Mouse (Mus musculus) neural tube, embryonic 14.5 days (tissue): Measurements from ENCODE around the gene Dhrs13. TPM values are rescaled to one million over a fixed set of nuclear protein-coding genes. Genes with fewer than 3 reads are reported as not detected.
A peak's percentile ranks its signal among the peaks of the same experiment; 100 is the strongest.

ENCODE experiments used
- ATAC-seq: fragments of 200-750 bp; cut with Nextera tagmentation; 2 replicates; pipeline ENCODE4 v1.8.0; 2017; ENCODE audit warnings: low read depth, mild to moderate bottlenecking, moderate TSS enrichment, moderate library complexity
- H3K27ac ChIP-seq: fragments of 300-500 bp; sonication (generic); 2 replicates; pipeline ENCODE4 v1.5.1; 2014; ENCODE audit warnings: low read depth, mild to moderate bottlenecking, control low read depth, low read length, moderate library complexity, mixed read lengths
- H3K27me3 ChIP-seq: fragments of 300-500 bp; sonication (generic); 2 replicates; pipeline ENCODE4 v1.6.1; 2014; ENCODE audit warnings: low read length; ENCODE audit not compliant: control insufficient read depth, insufficient read depth
- H3K36me3 ChIP-seq: fragments of 300-500 bp; sonication (generic); 2 replicates; pipeline ENCODE4 v1.6.1; 2014; ENCODE audit warnings: low read length, mixed read lengths; ENCODE audit not compliant: control insufficient read depth, insufficient read depth
- H3K4me1 ChIP-seq: fragments of 300-500 bp; sonication (generic); 2 replicates; pipeline ENCODE4 v1.6.1; 2014; ENCODE audit warnings: low read length; ENCODE audit not compliant: control insufficient read depth, insufficient read depth
- H3K4me2 ChIP-seq: fragments of 300-500 bp; sonication (generic); 2 replicates; pipeline ENCODE4 v1.6.1; 2014; ENCODE audit warnings: mild to moderate bottlenecking, low read depth, low read length, control low read depth
- H3K4me3 ChIP-seq: fragments of 300-500 bp; sonication (generic); 2 replicates; pipeline ENCODE4 v1.5.1; 2014; ENCODE audit warnings: low read depth, low read length, control low read depth, mixed read lengths
- H3K9ac ChIP-seq: fragments of 300-500 bp; sonication (generic); replicated peaks from 2 replicates; pipeline ENCODE4 v1.6.1; 2014; ENCODE audit warnings: low read depth, mild to moderate bottlenecking, control low read depth, low read length, mixed read lengths
- H3K9me3 ChIP-seq: fragments of 300-500 bp; sonication (generic); 2 replicates; pipeline ENCODE4 v1.6.1; 2016; ENCODE audit warnings: low read length; ENCODE audit not compliant: control insufficient read depth
- WGBS: fragments of 180-500 bp; shearing (Covaris S2); extraction: QIAGEN DNeasy Blood & Tissue Kit; methylation state at CpG from one replicate; pipeline ENCODE4 v1.1.7; 2014; 5-methylcytosine and 5-hydroxymethylcytosine counted together
- polyA plus RNA-seq: library from polyadenylated mRNA; unstranded; fragments of >200 nt; fragmentation: Nextera tagmentation; extraction: Ambion mirVana; gene quantifications from 2 replicates; pipeline ENCODE4 v1.2.1, GENCODE M21; 2014

Dhrs13 gene
- polyA plus RNA-seq, 1 experiment from 2014 or later: 58.6 TPM

DNA sequence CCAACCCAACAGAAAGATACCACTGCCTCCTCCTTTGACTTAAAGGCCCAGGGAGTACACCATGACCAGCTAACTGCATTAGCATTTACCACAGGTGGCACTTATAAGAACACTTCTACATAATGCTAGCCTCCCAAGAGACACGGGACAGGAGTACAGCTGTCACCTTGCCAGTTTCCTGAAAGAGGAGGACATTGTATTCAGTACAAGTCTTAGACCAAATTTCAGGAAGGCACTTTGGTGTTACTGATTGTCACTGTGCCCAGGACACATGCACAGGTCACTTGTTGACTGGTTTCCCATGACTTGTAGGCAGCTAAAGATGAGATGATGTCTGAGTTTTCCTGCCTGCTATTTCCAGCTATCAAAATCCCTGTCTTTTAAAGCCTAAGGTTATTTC, 36.5 kb upstream of the Dhrs13 start:
- Histone ChIP-seq H3K4me1 (no peaks in the 10 kb centered on the region), H3K27me3 (no peaks in the 10 kb centered on the region), H3K4me3 (no peak overlapping the region), H3K4me2 (no peak overlapping the region), H3K36me3 (no peaks in the 10 kb centered on the region; the same call in 1 of the 2 replicates), H3K9me3 (no peaks in the 10 kb centered on the region), H3K9ac (no peak overlapping the region), H3K27ac (no peak overlapping the region)
- 81% methylated on average over 1 of the region's 1 CpGs for WGBS
- no peak for ATAC-seq

- ATAC-seq: no peak
- no peak overlapping the region for H3K4me3 ChIP-seq
- 99% methylated on average over 5 of the region's 5 CpGs for WGBS
- no peak overlapping the region for H3K4me2 ChIP-seq
- H3K4me1 ChIP-seq: no peaks in the 10 kb centered on the region
- H3K9ac ChIP-seq: no peak overlapping the region
- peaks cover 46% of the 10 kb centered on the region for H3K36me3 ChIP-seq
- H3K27ac ChIP-seq: no peak overlapping the region
- H3K9me3 ChIP-seq: no peaks in the 10 kb centered on the region
- H3K27me3 ChIP-seq: no peaks in the 10 kb centered on the region
These were observed 25.6 kb upstream of the Dhrs13 start for GRCm38 (mm10) chr11:78006446-78006845.

- peak; percentile 70 for ATAC-seq
- no peak overlapping the region for H3K27ac ChIP-seq
- H3K4me2 ChIP-seq: no peak overlapping the region
- H3K4me3 ChIP-seq: no peak overlapping the region
- H3K9ac ChIP-seq: no peak overlapping the region
- no peaks in the 10 kb centered on the region for H3K27me3 ChIP-seq
- H3K36me3 ChIP-seq: peaks cover 62% of the 10 kb centered on the region
- WGBS: 13% methylated on average over 4 of the region's 4 CpGs
- H3K4me1 ChIP-seq: no peaks in the 10 kb centered on the region
- no peaks in the 10 kb centered on the region for H3K9me3 ChIP-seq
These were observed 12.4 kb upstream of the Dhrs13 start for GRCm38 (mm10) chr11:78019676-78020075.

DNA sequence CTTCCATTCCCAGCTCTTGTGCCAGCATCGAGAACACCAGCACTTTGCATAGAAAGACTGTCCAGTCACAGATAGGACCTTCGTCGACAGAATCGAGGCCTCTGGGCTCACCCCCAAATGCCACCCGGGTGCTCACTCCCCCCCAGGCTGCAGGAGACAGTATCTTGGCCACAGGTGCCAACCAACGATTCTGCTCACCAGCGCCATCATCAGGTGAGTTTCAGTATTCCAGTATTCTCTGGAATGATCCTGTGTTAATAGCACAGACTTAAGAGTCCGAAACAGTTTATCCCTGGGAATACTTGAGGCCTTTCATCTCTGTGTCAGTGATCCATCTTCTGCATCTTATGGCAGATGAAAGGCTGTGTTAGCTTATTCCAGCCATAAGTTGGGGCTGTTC, 8.5 kb upstream of the Dhrs13 start:
- Histone ChIP-seq H3K4me1 (no peaks in the 10 kb centered on the region), H3K27me3 (no peaks in the 10 kb centered on the region), H3K4me3 (no peak overlapping the region), H3K9me3 (no peaks in the 10 kb centered on the region), H3K36me3 (peaks cover 58% of the 10 kb centered on the region), H3K4me2 (no peak overlapping the region), H3K27ac (no peak overlapping the region), H3K9ac (no peak overlapping the region)
- 86% methylated on average over 8 of the region's 8 CpGs for WGBS
- no peak for ATAC-seq

- Histone ChIP-seq H3K27me3 (no peaks in the 10 kb centered on the region), H3K9ac (no peak overlapping the region), H3K4me3 (no peak overlapping the region), H3K4me2 (no peak overlapping the region), H3K4me1 (peaks cover 13% of the 10 kb centered on the region), H3K36me3 (peaks cover 47% of the 10 kb centered on the region), H3K9me3 (no peaks in the 10 kb centered on the region), H3K27ac (no peak overlapping the region)
- ATAC-seq: no peak
- 84% methylated on average over 8 of the region's 8 CpGs for WGBS
These were observed 2.8 kb upstream of the Dhrs13 start for GRCm38 (mm10) chr11:78029240-78029639.

DNA sequence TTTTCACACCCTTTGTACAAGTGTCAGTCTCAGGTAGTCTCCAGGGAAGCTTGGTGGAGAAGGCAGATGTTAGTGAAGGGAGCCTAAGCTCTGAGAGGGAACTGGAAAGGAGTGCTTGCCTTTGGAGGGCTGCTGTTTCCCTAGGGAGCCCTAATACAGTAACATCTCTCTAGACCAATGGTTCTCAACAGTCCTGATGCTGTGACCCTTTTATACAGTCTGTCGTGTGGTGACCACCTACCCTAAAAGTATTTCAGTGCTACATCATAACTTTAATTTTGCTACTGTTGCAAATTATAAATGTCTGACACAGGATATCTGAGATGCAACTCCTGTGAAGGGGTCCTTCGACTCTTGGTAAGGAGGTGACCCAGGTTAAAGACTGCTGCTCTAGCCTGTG, 1.5 kb upstream of the Dhrs13 start:
- no peaks in the 10 kb centered on the region for H3K27me3 ChIP-seq
- no peak overlapping the region for H3K4me3 ChIP-seq
- no peak overlapping the region for H3K4me2 ChIP-seq
- ATAC-seq: no peak
- H3K4me1 ChIP-seq: peaks cover 13% of the 10 kb centered on the region
- no peak overlapping the region for H3K9ac ChIP-seq
- H3K36me3 ChIP-seq: peaks cover 41% of the 10 kb centered on the region
- 71% methylated on average over 2 of the region's 2 CpGs for WGBS
- no peaks in the 10 kb centered on the region for H3K9me3 ChIP-seq
- no peak overlapping the region for H3K27ac ChIP-seq

DNA sequence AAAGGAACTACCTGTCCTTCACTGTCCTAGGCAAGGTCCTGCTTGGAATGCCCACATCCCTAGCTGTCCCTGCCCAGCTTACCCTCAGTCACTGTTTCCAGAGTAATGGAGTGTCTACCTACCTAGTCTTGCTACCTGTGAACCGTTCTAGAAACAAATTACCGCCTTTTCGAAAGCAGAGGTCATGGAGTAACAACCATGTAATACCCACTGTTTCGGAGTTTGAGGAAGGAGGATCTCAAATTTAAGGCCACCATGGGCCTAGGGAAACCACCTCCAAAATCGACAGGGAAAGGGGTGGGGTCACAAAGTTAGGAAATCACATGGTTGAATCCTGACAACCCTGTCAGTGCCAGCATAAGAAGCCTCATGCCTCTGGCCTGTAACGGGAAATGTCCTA, 691 bp upstream of the Dhrs13 start:
- 41% methylated on average over 6 of the region's 6 CpGs for WGBS
- Histone ChIP-seq H3K27me3 (no peaks in the 10 kb centered on the region), H3K4me3 (no peak overlapping the region), H3K9me3 (no peaks in the 10 kb centered on the region), H3K36me3 (peaks cover 33% of the 10 kb centered on the region; the same call in 1 of the 2 replicates), H3K27ac (peak overlapping the region; percentile 94; the same call in 1 of the 2 replicates), H3K4me2 (peak overlapping the region; percentile 68), H3K9ac (no peak overlapping the region), H3K4me1 (peaks cover 13% of the 10 kb centered on the region)
- ATAC-seq: no peak

- no peak for ATAC-seq
- peaks cover 20% of the 10 kb centered on the region for H3K4me1 ChIP-seq
- 13% methylated on average over 5 of the region's 5 CpGs for WGBS
- peak overlapping the region; percentile 70 for H3K4me3 ChIP-seq
- peak overlapping the region; percentile 68 for H3K4me2 ChIP-seq
- H3K9ac ChIP-seq: peak overlapping the region; percentile 80
- peak overlapping the region; percentile 94 for H3K27ac ChIP-seq
- peaks cover 23% of the 10 kb centered on the region; the same call in 1 of the 2 replicates for H3K36me3 ChIP-seq
- H3K9me3 ChIP-seq: no peaks in the 10 kb centered on the region
- no peaks in the 10 kb centered on the region for H3K27me3 ChIP-seq
These were observed 722 bp downstream of the Dhrs13 start for GRCm38 (mm10) chr11:78032809-78033195.

GRCm38 (mm10) chr11:78033931-78034617, 2.0 kb downstream of the Dhrs13 start:
- Histone ChIP-seq H3K4me2 (no peak overlapping the region), H3K9me3 (no peaks in the 10 kb centered on the region), H3K27ac (no peak overlapping the region), H3K4me3 (no peak overlapping the region), H3K27me3 (no peaks in the 10 kb centered on the region), H3K9ac (no peak overlapping the region), H3K36me3 (peaks cover 16% of the 10 kb centered on the region; the same call in 1 of the 2 replicates), H3K4me1 (peaks cover 26% of the 10 kb centered on the region)
- 94% methylated on average over 23 of the region's 23 CpGs for WGBS
- no peak for ATAC-seq
